Mouse (Mus musculus): ENCODE results near the gene Wdr20.

GRCm38 (mm10) chr12:110795035-110795434, 57.3 kb downstream of the Wdr20 start:
- TF ChIP-seq EP300 (optimal IDR thresholded peaks at IDR 0.05) (no peak), CTCF (IDR thresholded peaks at IDR 0.05; ENCODE audit: low read depth) (no peak)
